Mouse (Mus musculus) kidney, adult 11 months (tissue): ENCODE measurements around the gene Prokr1.
"Not testable (repeated sequence)": the region's sequence is repeated elsewhere in the genome, so short reads cannot be mapped to it uniquely, and the experiment has no call there.

Source experiments
- DNase-seq: peaks from one replicate; pipeline ENCODE4 v3.0.0; 2022

Gene Prokr1

GRCm38 (mm10) chr6:87590394-87591281 is at the start of gene Prokr1:
Prokr1 (minus strand) TSS chr6:87590743.
- DNase-seq = peak; percentile 18

- no peak for DNase-seq
These were observed 47.7 kb upstream of the Prokr1 start for GRCm38 (mm10) chr6:87638134-87638660.

- no peak for DNase-seq
These were observed 41.6 kb upstream of the Prokr1 start for GRCm38 (mm10) chr6:87632176-87632575.

- not testable (repeated sequence) for DNase-seq
These were observed 38.4 kb upstream of the Prokr1 start for GRCm38 (mm10) chr6:87628936-87629335.

- DNase-seq = no peak
These were observed 32.6 kb upstream of the Prokr1 start for GRCm38 (mm10) chr6:87623151-87623550.

GRCm38 (mm10) chr6:87621281-87621680 is 30.7 kb upstream of the Prokr1 start:
- peak; percentile 17 for DNase-seq

- DNase-seq = no peak
These were observed 27.5 kb upstream of the Prokr1 start for GRCm38 (mm10) chr6:87618021-87618420.

GRCm38 (mm10) chr6:87615696-87616083 is 25.1 kb upstream of the Prokr1 start:
- DNase-seq = no peak

GRCm38 (mm10) chr6:87614794-87615695 is 24.5 kb upstream of the Prokr1 start:
- no peak for DNase-seq

GRCm38 (mm10) chr6:87599825-87600224 is 9.3 kb upstream of the Prokr1 start:
- no peak for DNase-seq

GRCm38 (mm10) chr6:87597116-87597833 is 6.7 kb upstream of the Prokr1 start:
- DNase-seq = peak; percentile 83

GRCm38 (mm10) chr6:87594188-87594587 is 3.6 kb upstream of the Prokr1 start:
- DNase-seq = no peak

- no peak for DNase-seq
These were observed 687 bp downstream of the Prokr1 start for GRCm38 (mm10) chr6:87589718-87590393.

GRCm38 (mm10) chr6:87583991-87584390 is 6.6 kb downstream of the Prokr1 start:
- no peak for DNase-seq

GRCm38 (mm10) chr6:87583183-87583611 is 7.3 kb downstream of the Prokr1 start:
- DNase-seq = no peak

- no peak for DNase-seq
These were observed 8.1 kb downstream of the Prokr1 start for GRCm38 (mm10) chr6:87582456-87582855.

GRCm38 (mm10) chr6:87581581-87581980 is 9.0 kb downstream of the Prokr1 start:
- DNase-seq = no peak

GRCm38 (mm10) chr6:87581071-87581470 is 9.5 kb downstream of the Prokr1 start:
- DNase-seq = no peak

GRCm38 (mm10) chr6:87578247-87578646 is 12.3 kb downstream of the Prokr1 start:
- DNase-seq = no peak

- no peak for DNase-seq
These were observed 13.8 kb downstream of the Prokr1 start for GRCm38 (mm10) chr6:87576648-87577330.

GRCm38 (mm10) chr6:87571863-87572262 is 18.7 kb downstream of the Prokr1 start:
- DNase-seq = not testable (repeated sequence)
